Mouse (Mus musculus): ENCODE data around the gene Gm35134.
"Not testable (repeated sequence)": the region's sequence is repeated elsewhere in the genome, so short reads cannot be mapped to it uniquely, and the experiment has no call there.

The Gm35134 gene

DNA sequence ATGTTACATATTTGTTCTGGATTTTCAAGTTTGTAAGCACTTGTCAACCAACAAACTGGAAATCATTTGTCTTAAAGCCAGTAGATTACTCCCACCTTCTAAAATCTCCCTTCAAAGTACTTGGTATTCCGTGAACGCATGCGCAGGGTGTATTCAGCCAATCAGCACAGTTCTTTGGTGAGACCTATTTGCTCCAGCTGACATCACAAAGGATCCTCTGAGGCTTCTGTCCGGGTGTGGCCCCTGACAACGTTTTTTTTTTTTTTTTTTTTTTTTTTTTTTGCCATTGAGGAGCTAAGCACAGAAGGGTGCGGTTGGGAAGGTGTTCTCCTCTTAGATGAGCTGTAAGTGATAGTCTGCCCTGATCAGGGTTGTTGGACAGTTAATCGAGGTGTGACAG lies at the start of gene Gm35134:
Gene Gm35134, plus strand, starts transcription at position 301 of the 400 bp plus-strand sequence.
- not testable (repeated sequence) for DNase-seq (ENCODE audit: low spot score)
